ENCODE assay signal across 11 mouse cellular contexts in genomic region chr4:93879351-93879872, GRCm38 (mm10).
A peak's percentile ranks its signal among the peaks of the same experiment; 100 is the strongest.
DNase-seq lines count a peak whose midpoint lies in the region; ATAC-seq and TF ChIP-seq lines count a peak whose summit lies in the region.
"Had no signal": no experiment of that assay in that cellular context is flagged by ENCODE, and none has a peak within 500 bp of the region (broad histone marks: within the 10 kb centered on the region; RNA-seq: fewer than 3 reads in every experiment).

No protein-coding gene starts in this region.

- H3K36me3 ChIP-seq in kidney, embryonic 14.5 days (ENCODE audit: control insufficient read depth, insufficient read depth, low read length): no peaks in the 10 kb centered on the region
- H3K36me3 ChIP-seq in forebrain, embryonic 16.5 days (ENCODE audit: control insufficient read depth, insufficient read depth): no peaks in the 10 kb centered on the region
- H3K36me3 ChIP-seq in liver, postnatal 0 days (replicated peaks; ENCODE audit: insufficient read depth, low read length): no peaks in the 10 kb centered on the region

- H3K4me2 ChIP-seq in kidney, embryonic 14.5 days (replicated peaks; ENCODE audit: low read depth, low read length): no peak overlapping the region
- no peak overlapping the region for H3K4me2 ChIP-seq in forebrain, embryonic 16.5 days (ENCODE audit: low read length)
- H3K4me2 ChIP-seq in liver, postnatal 0 days (ENCODE audit: low read depth, low read length): no peak overlapping the region
- H3K4me2 ChIP-seq: lung, embryonic 14.5 days had no signal

- 0 out of 2 replicates have a peak, but pooled peaks cover 5% of the 10 kb centered on the region for H3K4me1 ChIP-seq in kidney, embryonic 14.5 days (ENCODE audit: control insufficient read depth, insufficient read depth, low read length)
- H3K4me1 ChIP-seq in forebrain, embryonic 16.5 days (replicated peaks; ENCODE audit: control insufficient read depth, insufficient read depth, low read length): no peaks in the 10 kb centered on the region
- no peaks in the 10 kb centered on the region for H3K4me1 ChIP-seq in liver, postnatal 0 days (ENCODE audit: insufficient read depth)

- no peak overlapping the region for H3K27ac ChIP-seq in kidney, embryonic 14.5 days (ENCODE audit: low read depth, low read length)
- no peak overlapping the region for H3K27ac ChIP-seq in forebrain, embryonic 16.5 days (ENCODE audit: low read length)
- no peak overlapping the region for H3K27ac ChIP-seq in liver, postnatal 0 days (ENCODE audit: low read depth)

- 33% methylated on average over 8 of the region's 8 CpGs for WGBS in kidney, embryonic 14.5 days
- WGBS in forebrain, embryonic 16.5 days: 67% methylated on average over 8 of the region's 8 CpGs
- WGBS in liver, postnatal 0 days (ENCODE audit: insufficient replicate concordance): 68% methylated on average over 8 of the region's 8 CpGs

- DNase-seq in kidney, postnatal 14 days: no peak
- DNase-seq in left cerebral cortex, postnatal 10 days (ENCODE audit: extremely low spot score in 1 of 2, low spot score in 2 of 2): peak; percentile 6 to 15
- DNase-seq in right cerebral cortex, adult 2 months (ENCODE audit: low spot score in 2 of 2): peak; percentile 57 to 72
- DNase-seq in cerebellum, adult 18-20 months: no peak
- no peak for DNase-seq in liver, postnatal 0 days
- DNase-seq in gastrocnemius, adult 18-20 months (ENCODE audit: low spot score): no peak
- DNase-seq: lung, embryonic 14.5 days had no signal

- ATAC-seq in kidney, embryonic 14.5 days (ENCODE audit: low FRiP score, low TSS enrichment): peak; percentile 87; the same call in 1 of the 2 replicates
- ATAC-seq in forebrain, embryonic 16.5 days: peak; percentile 65
- no peak for ATAC-seq in liver, postnatal 0 days

- H3K9me3 ChIP-seq in kidney, embryonic 14.5 days (ENCODE audit: control insufficient read depth, low read length): no peaks in the 10 kb centered on the region
- no peaks in the 10 kb centered on the region for H3K9me3 ChIP-seq in forebrain, embryonic 16.5 days (ENCODE audit: control insufficient read depth, low read length)
- H3K9me3 ChIP-seq in liver, postnatal 0 days (ENCODE audit: low read length): no peaks in the 10 kb centered on the region

- H3K9ac ChIP-seq in kidney, embryonic 14.5 days (ENCODE audit: low read depth, low read length): no peak overlapping the region
- H3K9ac ChIP-seq in forebrain, embryonic 16.5 days (replicated peaks; ENCODE audit: low read depth, low read length): no peak overlapping the region
- no peak overlapping the region for H3K9ac ChIP-seq in liver, postnatal 0 days (replicated peaks)
- H3K9ac ChIP-seq: lung, embryonic 14.5 days had no signal

- TF ChIP-seq CTCF in liver, postnatal 0 days (IDR thresholded peaks at IDR 0.05; ENCODE audit: low read depth): no peak

- TF ChIP-seq EP300 in liver, postnatal 0 days (IDR thresholded peaks at IDR 0.05; ENCODE audit: low read depth): no peak

- H3K4me3 ChIP-seq in kidney, embryonic 14.5 days (ENCODE audit: low read length): no peak overlapping the region
- H3K4me3 ChIP-seq in forebrain, embryonic 16.5 days (replicated peaks; ENCODE audit: low read length): no peak overlapping the region
- no peak overlapping the region for H3K4me3 ChIP-seq in liver, postnatal 0 days (ENCODE audit: low read depth, low read length)
- H3K4me3 ChIP-seq: erythroblast, embryonic 14.5 days had no signal

- intact Hi-C loops in left cerebral cortex, postnatal 10 days (cut with DNase I): no loop called here

- H3K27me3 ChIP-seq in kidney, embryonic 14.5 days (ENCODE audit: control insufficient read depth, insufficient read depth, low read length): no peaks in the 10 kb centered on the region
- H3K27me3 ChIP-seq in forebrain, embryonic 16.5 days (replicated peaks; ENCODE audit: control insufficient read depth, insufficient read depth, low read length): no peaks in the 10 kb centered on the region
- no peaks in the 10 kb centered on the region for H3K27me3 ChIP-seq in liver, postnatal 0 days (ENCODE audit: insufficient read depth, low read length)
- H3K27me3 ChIP-seq: CH12.LX had no signal

Comparison
In these comparisons a context has a peak if more than half of its experiments do, and no peak if none do; other contexts are left out.
1. DNase-seq: peak in left cerebral cortex, postnatal 10 days (2 of 2) and right cerebral cortex, adult 2 months (2 of 2); none in kidney, postnatal 14 days (single experiment), cerebellum, adult 18-20 months (0 of 2), liver, postnatal 0 days (single experiment) and gastrocnemius, adult 18-20 months (single experiment).